Mouse (Mus musculus): ENCODE results near the gene Sall1. TPM values are rescaled to one million over a fixed set of nuclear protein-coding genes. Genes with fewer than 3 reads are reported as not detected.

Sall1 gene
- not detected for total RNA-seq (2021)
- long read RNA-seq, experiment 1 = 0 reads
- long read RNA-seq, experiment 2 = 0 reads

DNA sequence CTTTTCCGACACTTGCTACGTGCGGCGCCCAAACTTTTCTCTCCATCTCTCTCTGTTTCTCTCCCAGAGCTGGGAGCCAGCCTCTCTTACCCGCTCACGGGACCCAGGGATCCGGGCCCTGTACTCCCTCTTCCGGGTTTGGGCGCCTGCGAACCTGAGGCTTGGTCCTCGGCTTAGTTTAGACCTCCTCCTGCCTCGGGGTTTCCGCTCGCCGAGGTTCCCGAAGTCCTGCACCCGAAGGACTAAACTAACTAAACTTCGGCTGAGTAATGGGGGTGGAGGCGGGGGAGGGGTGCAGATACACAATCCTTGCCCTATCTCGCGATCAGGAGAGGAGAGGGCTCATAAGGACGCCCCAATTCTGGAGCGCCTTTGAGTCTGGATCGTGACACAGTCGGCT is at the start of gene Sall1:
Gene Sall1 (minus strand): TSS at position 223 of the 400 bp plus-strand sequence.
- intact Hi-C loops (cut with DNase I) = no loop called here
- DNase-seq = no peak

GRCm38 (mm10) chr8:89089916-89090315 is 46.0 kb upstream of the Sall1 start:
- no peak for DNase-seq
- intact Hi-C loops (cut with DNase I) = no loop called here

GRCm38 (mm10) chr8:89079147-89079546 is 35.2 kb upstream of the Sall1 start:
- intact Hi-C loops (cut with DNase I) = no loop called here
- DNase-seq = no peak

GRCm38 (mm10) chr8:89072968-89073382 is 29.0 kb upstream of the Sall1 start:
- intact Hi-C loops (cut with DNase I) = no loop called here
- no peak for DNase-seq

GRCm38 (mm10) chr8:89067499-89067898 is 23.5 kb upstream of the Sall1 start:
- intact Hi-C loops (cut with DNase I) = no loop called here

GRCm38 (mm10) chr8:89064042-89064441 is 20.1 kb upstream of the Sall1 start:
- DNase-seq = no peak
- intact Hi-C loops (cut with DNase I) = no loop called here

More at GRCm38 (mm10) chr8:89067499-89067898, 23.5 kb upstream of the Sall1 start:
- DNase-seq = no peak

- intact Hi-C loops (cut with DNase I) = no loop called here
Observed at GRCm38 (mm10) chr8:89063366-89064040, 19.5 kb upstream of the Sall1 start.

DNA sequence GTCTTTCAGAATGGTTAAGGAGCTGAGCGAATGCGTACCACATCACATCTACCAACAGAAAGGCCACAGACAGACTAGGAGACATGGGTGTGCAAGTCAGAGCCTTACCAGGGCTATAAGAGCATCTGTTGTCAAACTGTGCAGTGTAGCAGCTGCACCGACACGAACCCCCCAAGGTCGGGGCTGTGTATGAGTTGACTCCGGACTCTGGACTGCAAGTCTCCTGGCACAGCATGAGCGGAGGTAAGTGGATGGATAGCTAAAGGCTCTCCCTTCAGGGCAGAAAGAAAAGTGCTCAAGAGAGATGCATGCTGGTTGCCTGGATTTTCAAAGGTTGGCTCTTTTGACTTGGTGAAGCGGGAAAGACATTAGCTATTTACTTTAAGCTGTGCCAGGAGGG is 16.8 kb upstream of the Sall1 start:
- no peak for DNase-seq
- intact Hi-C loops (cut with DNase I) = no loop called here

More at GRCm38 (mm10) chr8:89063366-89064040, 19.5 kb upstream of the Sall1 start:
- no peak for DNase-seq

DNA sequence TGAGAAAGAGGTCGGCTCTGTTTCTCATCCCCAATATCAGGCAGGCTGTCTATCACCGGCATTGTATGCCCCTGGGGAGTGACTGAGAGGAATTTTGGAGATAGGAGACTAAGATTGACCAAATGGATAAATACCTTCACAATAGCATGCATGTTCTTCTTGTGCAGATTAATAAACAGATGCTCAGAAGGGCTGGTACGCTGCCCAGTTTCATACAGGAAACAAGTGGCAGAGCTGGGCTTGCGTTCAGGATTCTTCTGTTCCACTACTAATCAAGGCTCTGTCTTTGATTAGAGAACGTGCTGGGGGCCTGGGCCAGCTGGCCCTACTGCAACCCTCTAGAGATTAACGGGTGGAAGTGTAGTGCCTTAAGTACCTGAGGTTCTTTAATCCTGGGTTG is 15.5 kb upstream of the Sall1 start:
- DNase-seq = no peak
- intact Hi-C loops (cut with DNase I) = no loop called here

DNA sequence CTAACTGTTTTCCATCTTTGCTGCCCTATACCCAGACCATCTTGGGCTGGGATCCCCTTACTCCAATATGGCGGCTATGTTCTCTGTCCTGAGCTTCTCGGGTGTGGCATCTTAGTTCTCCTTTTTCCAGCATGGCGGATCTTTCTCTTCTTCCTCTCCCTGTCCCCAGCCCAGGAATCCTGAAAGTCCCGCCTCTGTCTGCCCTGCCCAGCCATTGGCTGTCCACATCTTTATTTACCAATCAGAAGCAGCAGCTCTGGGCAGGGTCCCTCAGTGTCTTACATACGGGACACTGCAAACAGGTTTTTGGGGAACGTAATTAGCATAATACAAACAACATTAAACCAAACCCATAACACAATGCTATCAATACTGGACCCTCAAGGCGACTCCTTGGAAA is 8.9 kb upstream of the Sall1 start:
- no peak for DNase-seq
- intact Hi-C loops (cut with DNase I) = no loop called here

GRCm38 (mm10) chr8:89046639-89047348 is 2.8 kb upstream of the Sall1 start:
- intact Hi-C loops (cut with DNase I) = no loop called here
- no peak for DNase-seq

DNA sequence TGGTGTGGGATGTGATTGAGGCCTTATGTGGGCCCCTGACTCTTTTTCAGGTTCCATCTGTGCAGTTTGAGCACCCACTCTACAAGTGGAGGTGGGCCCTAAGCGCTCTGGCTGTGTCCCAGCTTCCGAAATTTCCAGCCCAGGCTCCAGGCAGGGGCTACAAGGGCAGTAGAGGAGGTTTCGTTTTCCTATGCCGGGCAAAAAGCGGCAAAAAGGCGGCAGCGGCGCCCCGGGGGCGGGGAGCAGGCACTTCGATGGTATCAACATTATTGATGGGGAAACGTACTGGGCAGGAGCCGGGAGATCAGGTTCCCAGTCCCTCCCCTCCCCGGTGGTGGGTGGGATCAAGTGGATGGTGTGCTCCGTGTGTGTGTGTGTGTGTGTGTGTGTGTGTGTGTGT is 2.3 kb upstream of the Sall1 start:
- intact Hi-C loops (cut with DNase I) = no loop called here
- no peak for DNase-seq

DNA sequence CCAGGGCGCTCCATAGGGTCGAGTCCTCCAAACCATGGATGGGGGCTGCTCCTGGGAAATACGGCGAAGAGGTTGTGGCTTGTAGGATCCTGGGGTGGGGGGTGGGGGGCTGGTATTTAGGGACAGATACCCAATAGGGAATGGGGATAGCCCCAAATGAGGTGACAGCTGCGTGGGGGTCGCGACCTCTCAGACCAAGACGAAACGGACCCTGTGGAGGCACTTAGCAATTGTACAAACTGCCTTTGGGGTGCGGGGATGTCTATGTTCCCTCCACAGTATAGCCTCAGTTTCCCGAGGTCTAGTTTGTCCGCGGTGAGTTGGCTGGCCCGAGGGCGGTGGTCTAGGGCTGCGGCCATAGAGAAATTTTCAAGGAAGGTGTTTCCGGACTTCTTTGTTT is 1.8 kb upstream of the Sall1 start:
- no peak for DNase-seq
- intact Hi-C loops (cut with DNase I) = no loop called here

DNA sequence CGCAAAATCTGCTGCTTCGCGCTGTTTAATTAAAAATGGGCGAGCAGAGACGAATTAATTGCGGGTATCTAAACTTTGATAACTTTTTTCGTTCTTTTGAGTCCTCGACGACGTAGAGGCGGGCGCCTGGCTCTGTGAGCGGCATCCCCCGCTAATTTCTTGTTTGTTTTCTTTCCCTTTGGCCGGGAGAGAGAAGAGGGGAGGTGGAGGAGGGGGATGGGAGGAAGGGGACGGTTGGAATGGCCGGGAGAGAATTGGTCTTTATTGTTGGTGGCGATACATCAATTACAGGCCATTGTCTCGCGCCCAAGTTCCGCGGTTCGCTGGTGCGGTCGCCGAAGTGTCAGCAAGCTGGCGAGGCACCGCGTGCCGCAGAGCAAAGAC is 1.2 kb upstream of the Sall1 start:
- no peak for DNase-seq
- intact Hi-C loops (cut with DNase I) = no loop called here

DNA sequence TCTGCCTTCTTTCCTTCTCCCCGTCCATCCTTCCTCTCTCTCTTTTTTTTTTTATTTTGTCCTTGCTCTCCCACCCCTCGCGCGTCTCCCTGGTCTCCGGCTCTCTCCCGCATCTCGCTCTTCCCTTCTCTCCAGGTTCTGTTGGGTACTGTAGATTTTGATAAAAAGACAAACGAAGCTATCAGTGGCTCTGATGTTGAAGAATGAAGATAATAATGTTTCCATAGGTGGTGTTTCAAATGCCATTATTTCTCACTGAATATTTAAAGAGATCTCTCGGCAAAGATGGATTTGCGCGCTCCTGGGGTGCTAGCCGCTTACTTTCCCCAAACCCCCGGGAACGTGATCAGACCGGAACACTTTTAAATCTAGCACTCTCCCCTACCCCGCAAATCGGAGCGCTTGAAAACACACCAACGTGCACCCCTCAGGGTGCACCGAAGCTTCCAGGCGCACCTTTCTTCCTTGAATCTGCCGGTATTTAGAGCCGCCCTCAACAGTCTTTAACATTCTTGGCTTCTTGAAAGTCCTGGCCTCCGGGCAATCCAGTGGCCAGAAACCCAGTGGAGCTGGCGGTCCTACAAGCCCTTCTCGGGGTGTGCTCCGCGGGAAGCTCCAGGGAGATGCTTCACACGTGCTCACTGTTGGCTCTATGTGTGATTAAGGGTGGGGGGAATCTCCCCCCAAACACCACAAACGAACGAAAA is 702 bp upstream of the Sall1 start:
- DNase-seq = no peak
- intact Hi-C loops (cut with DNase I) = no loop called here

DNA sequence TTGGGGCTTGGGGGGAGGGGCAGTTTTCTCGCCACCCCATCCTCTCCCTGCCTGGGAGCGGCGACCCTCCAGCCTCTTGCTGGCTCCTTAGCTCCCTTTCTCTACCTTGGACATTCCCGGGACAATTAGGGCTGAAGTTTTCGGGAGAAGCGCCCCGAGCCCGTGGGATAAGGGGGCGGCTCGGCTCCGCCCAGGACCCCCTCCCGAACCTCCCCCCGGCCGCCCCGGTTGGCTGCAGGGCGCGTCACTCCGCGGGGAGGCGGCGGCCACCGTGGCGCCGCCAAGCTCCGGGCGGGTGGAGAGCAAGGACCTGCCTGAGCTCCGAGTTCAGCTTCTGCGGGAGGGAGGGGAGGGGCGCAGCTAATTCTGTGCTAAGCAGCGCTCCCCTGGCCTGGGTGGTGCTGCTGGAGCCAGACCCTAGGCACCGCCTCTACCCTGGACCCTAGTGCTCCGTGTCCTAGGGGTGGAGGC is 556 bp downstream of the Sall1 start:
- intact Hi-C loops (cut with DNase I) = no loop called here
- DNase-seq = no peak

GRCm38 (mm10) chr8:89042560-89043370 is 1.2 kb downstream of the Sall1 start:
- DNase-seq = no peak
- intact Hi-C loops (cut with DNase I) = no loop called here

DNA sequence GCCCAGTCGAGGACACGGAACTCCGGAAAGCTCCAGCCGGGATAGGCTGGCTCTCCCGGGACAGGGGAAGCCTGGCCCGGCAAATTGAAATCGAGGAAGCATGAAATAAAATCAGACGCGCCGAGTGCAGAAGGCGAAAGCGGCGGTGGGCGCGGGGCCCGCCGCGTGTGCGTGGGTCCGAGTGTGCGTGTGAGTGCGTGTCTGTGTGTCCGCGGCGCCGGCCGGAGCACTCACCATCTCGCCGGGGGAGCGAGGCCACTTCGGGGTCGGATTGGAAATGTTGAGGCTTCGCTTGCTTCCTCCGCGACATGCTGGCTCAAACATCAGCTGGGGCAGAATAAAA is 1.9 kb downstream of the Sall1 start:
- intact Hi-C loops (cut with DNase I) = no loop called here
- no peak for DNase-seq

DNA sequence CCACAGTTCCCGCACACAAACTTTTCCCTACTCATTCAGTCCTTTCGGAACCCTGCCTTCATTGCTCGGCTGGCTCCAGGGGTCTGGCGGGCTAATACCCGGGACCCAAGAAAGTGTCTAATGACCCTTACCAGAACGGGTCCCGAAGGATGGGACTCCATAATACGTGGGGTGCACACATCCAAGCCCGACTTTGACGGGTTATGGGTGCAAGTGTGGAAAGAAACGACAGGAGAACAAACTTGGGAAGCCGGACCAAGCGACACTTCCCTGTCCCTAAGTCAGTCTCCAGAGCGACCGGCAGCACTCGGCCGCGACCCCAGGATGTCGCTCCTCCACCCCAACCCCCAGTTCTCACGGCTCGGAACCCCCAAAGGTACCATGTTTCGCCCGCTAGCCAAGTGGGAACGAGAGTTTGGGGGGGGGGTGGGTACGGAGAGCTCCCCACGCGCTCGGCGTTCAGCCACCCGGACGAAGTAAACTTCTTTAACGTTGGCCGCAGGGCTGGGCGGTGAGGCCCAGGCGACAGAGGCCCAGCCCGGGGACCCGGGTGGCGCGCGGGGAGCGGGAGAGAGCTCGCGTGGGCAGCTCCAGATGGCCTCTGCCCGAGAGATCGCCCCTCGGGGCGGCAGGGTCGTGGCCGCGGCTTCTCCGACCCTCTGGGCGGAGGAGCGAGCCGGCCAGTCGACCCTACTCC is 2.4 kb downstream of the Sall1 start:
- no peak for DNase-seq
- intact Hi-C loops (cut with DNase I) = no loop called here

DNA sequence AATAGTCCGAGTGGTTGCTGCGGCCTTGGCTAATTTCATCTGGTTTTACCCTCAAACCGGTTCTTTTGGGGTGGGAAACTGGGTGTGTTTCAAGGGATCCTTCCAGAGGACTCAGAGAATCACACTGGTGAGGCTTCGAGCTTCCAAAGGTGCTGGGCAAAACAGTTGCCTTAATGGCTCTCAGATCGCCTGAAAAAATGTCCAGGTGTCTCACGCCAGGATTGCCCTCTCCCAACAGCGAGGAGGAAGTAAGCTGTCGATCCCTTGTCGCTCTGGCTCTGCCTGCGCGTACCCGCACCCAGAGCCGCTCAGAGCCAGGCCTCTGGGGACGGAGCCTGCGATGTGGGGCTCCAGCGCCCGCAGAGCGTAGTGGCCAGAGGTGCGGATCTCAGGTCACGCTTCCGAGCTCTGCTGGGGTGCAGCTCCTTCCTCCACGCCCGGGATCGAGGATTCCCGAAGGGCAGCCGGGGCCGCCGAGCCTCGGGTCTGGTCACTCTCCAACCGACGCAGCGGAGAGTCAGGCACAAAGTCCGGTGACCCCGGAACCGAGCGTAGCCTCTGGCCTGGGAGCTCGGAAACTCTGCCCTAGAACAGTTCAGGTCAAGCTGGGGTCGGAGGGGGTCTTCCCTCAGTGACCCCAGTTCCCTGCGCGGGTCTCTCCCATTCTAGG is 3.1 kb downstream of the Sall1 start:
- no peak for DNase-seq
- intact Hi-C loops (cut with DNase I) = no loop called here
